In the genomic region with DNA sequence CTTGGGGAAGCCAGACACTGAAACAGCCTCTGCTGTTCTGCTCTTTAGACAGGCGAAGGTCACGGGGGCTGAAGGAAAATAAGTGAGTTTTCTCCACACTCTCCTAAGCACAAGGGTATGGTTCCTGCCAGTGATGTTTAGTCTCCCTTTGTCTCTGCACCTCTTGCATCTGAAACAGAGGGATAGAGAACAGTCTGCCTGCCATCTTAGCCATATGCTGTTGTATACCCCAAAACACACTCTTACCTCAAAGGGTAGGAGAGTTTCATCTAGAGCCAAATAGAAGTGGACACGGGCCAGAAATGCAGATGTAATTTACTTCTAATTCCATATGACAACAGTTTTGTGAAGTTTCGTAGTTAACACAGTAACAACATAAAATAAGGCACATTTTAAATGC, we compare ENCODE assay signal across 22 mouse cellular contexts.
DNase-seq lines count a peak whose midpoint lies in the region; ATAC-seq and TF ChIP-seq lines count a peak whose summit lies in the region.
"Had no signal": no experiment of that assay in that cellular context is flagged by ENCODE, and none has a peak within 500 bp of the region (broad histone marks: within the 10 kb centered on the region; RNA-seq: fewer than 3 reads in every experiment).

No protein-coding gene starts in this region.

- peak; percentile 20 for DNase-seq in adrenal gland, adult 8-10 months
- no peak for DNase-seq in adrenal gland, postnatal 25 days
- DNase-seq in kidney, adult 2 months, result peak; percentile 35
- DNase-seq in kidney, postnatal 25 days, result no peak
- no peak for DNase-seq in lung, postnatal 4 days
- no peak for DNase-seq in natural killer cell, adult 2 months (ENCODE audit: low spot score in 2 of 2)
- DNase-seq: cerebellum, adult 9-11 months; gastrocnemius, postnatal 10 days; heart, adult 18-20 months; layer of hippocampus, postnatal 36 days; lung, adult 2 months; right cerebral cortex, adult 18-20 months had no signal

- H3K27ac ChIP-seq in kidney, adult 2 months (ENCODE audit: insufficient read depth, low read depth, low read length), result no peak overlapping the region; the same call in 1 of the 2 replicates
- 0 out of 2 replicates have a peak overlapping the region, but pooled peaks have one; percentile 12 for H3K27ac ChIP-seq in lung, embryonic 16.5 days (ENCODE audit: low read length)
- H3K27ac ChIP-seq in limb, embryonic 13.5 days, result peak overlapping the region; percentile 65; the same call in 1 of the 2 replicates
- H3K27ac ChIP-seq: layer of hippocampus, adult 2 months; liver, embryonic 12.5 days; neural tube, embryonic 13.5 days had no signal

- H3K9ac ChIP-seq in lung, embryonic 16.5 days (ENCODE audit: low read length), result no peak overlapping the region
- H3K9ac ChIP-seq in limb, embryonic 13.5 days, result no peak overlapping the region
- H3K9ac ChIP-seq: liver, embryonic 12.5 days; neural tube, embryonic 13.5 days had no signal

- 65% methylated on average over 4 of the region's 4 CpGs for WGBS in kidney, adult 2 months
- whole genome bisulfite sequencing in lung, embryonic 16.5 days, result 61% methylated on average over 4 of the region's 4 CpGs
- WGBS in limb, embryonic 13.5 days, result 62% methylated on average over 4 of the region's 4 CpGs

- TF ChIP-seq CTCF in kidney, adult 2 months (conservative IDR thresholded peaks at IDR 0.05; ENCODE audit: insufficient read depth, insufficient read length, low read depth, low read length), result no peak

- H3K9me3 ChIP-seq in lung, embryonic 16.5 days (ENCODE audit: control insufficient read depth, low read length), result no peaks in the 10 kb centered on the region
- no peaks in the 10 kb centered on the region for H3K9me3 ChIP-seq in limb, embryonic 13.5 days
- H3K9me3 ChIP-seq: liver, embryonic 12.5 days; neural tube, embryonic 13.5 days had no signal

- TF ChIP-seq POLR2A in kidney, adult 2 months (IDR thresholded peaks at IDR 0.05; ENCODE audit: low read depth, low read length), result no peak

- H3K4me2 ChIP-seq in lung, embryonic 16.5 days (ENCODE audit: low read depth, low read length), result no peak overlapping the region
- no peak overlapping the region for H3K4me2 ChIP-seq in limb, embryonic 13.5 days (replicated peaks)
- H3K4me2 ChIP-seq: liver, embryonic 12.5 days; midbrain, embryonic 11.5 days; neural tube, embryonic 13.5 days had no signal

- no peaks in the 10 kb centered on the region for H3K36me3 ChIP-seq in kidney, adult 2 months (ENCODE audit: control insufficient read depth, insufficient read depth, low read length)
- no peaks in the 10 kb centered on the region for H3K36me3 ChIP-seq in lung, embryonic 16.5 days (ENCODE audit: control insufficient read depth, insufficient read depth, low read length)
- H3K36me3 ChIP-seq in limb, embryonic 13.5 days, result no peaks in the 10 kb centered on the region
- H3K36me3 ChIP-seq: liver, embryonic 12.5 days; neural tube, embryonic 13.5 days had no signal

- no peaks in the 10 kb centered on the region for H3K27me3 ChIP-seq in kidney, adult 2 months (replicated peaks; ENCODE audit: control insufficient read depth, insufficient read depth, low read length)
- peaks cover 12% of the 10 kb centered on the region for H3K27me3 ChIP-seq in lung, embryonic 16.5 days (ENCODE audit: control insufficient read depth, insufficient read depth, low read depth, low read length)
- no peaks in the 10 kb centered on the region for H3K27me3 ChIP-seq in limb, embryonic 13.5 days
- H3K27me3 ChIP-seq: liver, embryonic 12.5 days; neural tube, embryonic 13.5 days; Patski had no signal

- H3K4me3 ChIP-seq in kidney, adult 2 months (ENCODE audit: insufficient read depth, low read depth, low read length), result no peak overlapping the region
- no peak overlapping the region for H3K4me3 ChIP-seq in lung, embryonic 16.5 days (ENCODE audit: low read length)
- no peak overlapping the region for H3K4me3 ChIP-seq in limb, embryonic 13.5 days
- H3K4me3 ChIP-seq: layer of hippocampus, adult 2 months; liver, embryonic 12.5 days; neural tube, embryonic 13.5 days had no signal

- H3K4me1 ChIP-seq in kidney, adult 2 months (ENCODE audit: control insufficient read depth, insufficient read depth, low read length), result peaks cover 26% of the 10 kb centered on the region
- H3K4me1 ChIP-seq in lung, embryonic 16.5 days (replicated peaks; ENCODE audit: control insufficient read depth, insufficient read depth, low read length), result peaks cover 3% of the 10 kb centered on the region; the same call in 1 of the 2 replicates
- H3K4me1 ChIP-seq in limb, embryonic 13.5 days, result peaks cover 16% of the 10 kb centered on the region
- H3K4me1 ChIP-seq: liver, embryonic 12.5 days had no signal

- no peak for ATAC-seq in lung, embryonic 16.5 days (ENCODE audit: low read depth)
- ATAC-seq in limb, embryonic 13.5 days (ENCODE audit: low FRiP score, low read depth), result peak; percentile 14; the same call in 1 of the 2 replicates
- ATAC-seq: CD4-positive, CD25-positive, alpha-beta regulatory T cell, adult 4 months; hindbrain, embryonic 16.5 days; intestine, embryonic 16.5 days; liver, embryonic 12.5 days; Patski had no signal

Comparison
In these comparisons a context has a peak if more than half of its experiments do, and no peak if none do; other contexts are left out.
1. DNase-seq: peak in adrenal gland, adult 8-10 months (single experiment) and kidney, adult 2 months (single experiment); none in adrenal gland, postnatal 25 days (single experiment), kidney, postnatal 25 days (0 of 2), lung, postnatal 4 days (0 of 2) and natural killer cell, adult 2 months (0 of 2).